In the genomic region with DNA sequence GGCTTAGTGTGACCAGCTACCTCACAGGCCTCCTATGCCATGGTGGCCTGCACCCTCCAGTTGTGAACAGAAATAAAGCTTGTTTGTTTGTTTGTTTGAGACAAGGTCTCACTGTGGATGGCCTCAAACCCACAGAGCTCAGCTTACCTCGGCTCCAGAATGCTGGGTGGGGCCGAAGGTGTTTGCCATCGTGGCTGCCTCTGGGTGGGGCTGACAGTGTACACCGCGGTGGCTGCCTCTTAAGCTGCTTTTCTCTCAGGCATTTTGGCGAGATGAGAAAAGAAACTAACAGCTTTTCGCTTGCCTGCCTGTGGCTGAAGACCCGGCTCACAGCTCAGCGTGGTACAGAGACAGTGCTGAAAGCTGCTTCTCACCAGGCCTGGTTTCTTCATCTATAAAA, we compare ENCODE assay signal across 27 mouse cellular contexts. TPM values are rescaled to one million over a fixed set of nuclear protein-coding genes. Genes with fewer than 3 reads are reported as not detected.
DNase-seq lines count a peak whose midpoint lies in the region; ATAC-seq and TF ChIP-seq lines count a peak whose summit lies in the region.
"Had no signal": no experiment of that assay in that cellular context is flagged by ENCODE, and none has a peak within 500 bp of the region (broad histone marks: within the 10 kb centered on the region; RNA-seq: fewer than 3 reads in every experiment).

No protein-coding gene starts in this region.

- H3K27ac ChIP-seq in kidney, embryonic 15.5 days, result peak overlapping the region; percentile 76
- peak overlapping the region; percentile 95 for H3K27ac ChIP-seq in intestine, embryonic 16.5 days (ENCODE audit: low read length)
- H3K27ac ChIP-seq in stomach, postnatal 0 days (replicated peaks), result peak overlapping the region; percentile 78
- H3K27ac ChIP-seq: forebrain, embryonic 10.5 days; heart, adult 2 months; hindbrain, embryonic 10.5 days; hindbrain, embryonic 15.5 days had no signal

- TF ChIP-seq CTCF in stomach, postnatal 0 days (IDR thresholded peaks at IDR 0.05; ENCODE audit: low read depth), result no peak

- 63% methylated on average over 9 of the region's 9 CpGs for WGBS in kidney, embryonic 15.5 days
- 38% methylated on average over 9 of the region's 9 CpGs for WGBS in intestine, embryonic 16.5 days
- whole genome bisulfite sequencing in stomach, postnatal 0 days, result 51% methylated on average over 9 of the region's 9 CpGs

- no peaks in the 10 kb centered on the region for H3K27me3 ChIP-seq in kidney, embryonic 15.5 days
- H3K27me3 ChIP-seq in intestine, embryonic 16.5 days (replicated peaks; ENCODE audit: control insufficient read depth, insufficient read depth, low read length), result no peaks in the 10 kb centered on the region
- no peaks in the 10 kb centered on the region for H3K27me3 ChIP-seq in stomach, postnatal 0 days (ENCODE audit: control insufficient read depth, insufficient read depth, low read length)
- H3K27me3 ChIP-seq: embryonic facial prominence, embryonic 15.5 days; heart, embryonic 12.5 days; hindbrain, embryonic 15.5 days had no signal

- H3K4me2 ChIP-seq in kidney, embryonic 15.5 days, result no peak overlapping the region
- 0 out of 2 replicates have a peak overlapping the region, but pooled peaks have one; percentile 13 for H3K4me2 ChIP-seq in intestine, embryonic 16.5 days (ENCODE audit: low read depth, low read length)
- no peak overlapping the region for H3K4me2 ChIP-seq in stomach, postnatal 0 days (replicated peaks; ENCODE audit: low read depth)
- H3K4me2 ChIP-seq: embryonic facial prominence, embryonic 15.5 days; heart, embryonic 12.5 days; hindbrain, embryonic 15.5 days had no signal

- H3K9ac ChIP-seq in kidney, embryonic 15.5 days, result no peak overlapping the region
- no peak overlapping the region for H3K9ac ChIP-seq in intestine, embryonic 16.5 days (ENCODE audit: low read depth, low read length)
- H3K9ac ChIP-seq in stomach, postnatal 0 days (ENCODE audit: low read length), result no peak overlapping the region
- H3K9ac ChIP-seq: embryonic facial prominence, embryonic 15.5 days; heart, embryonic 12.5 days; hindbrain, embryonic 15.5 days had no signal

- peaks cover 14% of the 10 kb centered on the region; the same call in 1 of the 2 replicates for H3K4me1 ChIP-seq in kidney, embryonic 15.5 days
- H3K4me1 ChIP-seq in intestine, embryonic 16.5 days (ENCODE audit: control insufficient read depth, insufficient read depth, low read length), result peaks cover 25% of the 10 kb centered on the region
- H3K4me1 ChIP-seq in stomach, postnatal 0 days (replicated peaks; ENCODE audit: control insufficient read depth, insufficient read depth), result no peaks in the 10 kb centered on the region
- H3K4me1 ChIP-seq: embryonic facial prominence, embryonic 15.5 days; forebrain, embryonic 10.5 days; hindbrain, embryonic 10.5 days; hindbrain, embryonic 15.5 days had no signal

- no peak overlapping the region for H3K4me3 ChIP-seq in kidney, embryonic 15.5 days (replicated peaks)
- no peak overlapping the region for H3K4me3 ChIP-seq in intestine, embryonic 16.5 days (ENCODE audit: low read length)
- no peak overlapping the region for H3K4me3 ChIP-seq in stomach, postnatal 0 days (ENCODE audit: low read depth, low read length)
- H3K4me3 ChIP-seq: embryonic facial prominence, embryonic 15.5 days; erythroblast, embryonic 14.5 days; forebrain, embryonic 10.5 days; heart, adult 2 months; heart, embryonic 12.5 days; hindbrain, embryonic 10.5 days; hindbrain, embryonic 15.5 days had no signal

- no peak for DNase-seq in kidney, postnatal 14 days
- DNase-seq in urinary bladder, postnatal 14 days (ENCODE audit: low spot score), result peak; percentile 30
- no peak for DNase-seq in urinary bladder, postnatal 10 days (ENCODE audit: low spot score)
- peak; percentile 59 for DNase-seq in stomach, postnatal 0 days (ENCODE audit: low spot score)
- DNase-seq in gastrocnemius, adult 8-10 months (ENCODE audit: low spot score in 2 of 2), result no peak
- DNase-seq: adrenal gland, postnatal 10 days; cerebellum, adult 11 months; cerebellum, adult 9-11 months; cerebellum, postnatal 36 days; gastrocnemius, postnatal 10 days; heart, adult 2 months had no signal

- H3K9me3 ChIP-seq in kidney, embryonic 15.5 days (replicated peaks), result no peaks in the 10 kb centered on the region
- H3K9me3 ChIP-seq in intestine, embryonic 16.5 days (ENCODE audit: control insufficient read depth, low read length), result no peaks in the 10 kb centered on the region
- no peaks in the 10 kb centered on the region for H3K9me3 ChIP-seq in stomach, postnatal 0 days (ENCODE audit: control insufficient read depth, low read length)
- H3K9me3 ChIP-seq: embryonic facial prominence, embryonic 15.5 days; forebrain, embryonic 10.5 days; heart, embryonic 12.5 days; hindbrain, embryonic 10.5 days; hindbrain, embryonic 15.5 days had no signal

- no peak for ATAC-seq in kidney, embryonic 15.5 days (replicated peaks; ENCODE audit: low FRiP score)
- no peak for ATAC-seq in intestine, embryonic 16.5 days
- ATAC-seq in stomach, postnatal 0 days (ENCODE audit: low FRiP score, low TSS enrichment), result no peak
- ATAC-seq in megakaryocyte progenitor cell, adult 5-6 weeks (replicated peaks; ENCODE audit: poor library complexity), result no peak
- ATAC-seq: forebrain, embryonic 14.5 days had no signal

- TF ChIP-seq EP300 in stomach, postnatal 0 days (optimal IDR thresholded peaks at IDR 0.05), result no peak

- H3K36me3 ChIP-seq in kidney, embryonic 15.5 days, result peaks cover 11% of the 10 kb centered on the region; the same call in 1 of the 2 replicates
- no peaks in the 10 kb centered on the region for H3K36me3 ChIP-seq in intestine, embryonic 16.5 days (ENCODE audit: control insufficient read depth, insufficient read depth, low read length)
- H3K36me3 ChIP-seq in stomach, postnatal 0 days (ENCODE audit: control insufficient read depth, insufficient read depth, low read length), result no peaks in the 10 kb centered on the region
- H3K36me3 ChIP-seq: heart, embryonic 12.5 days; hindbrain, embryonic 15.5 days had no signal

RNA-seq across cellular contexts. Expression of a gene that starts 9.8 kb away (rescaled TPM):
- 0.28 TPM in 1 of 2 replicates, not detected in the other for polyA plus RNA-seq in kidney, embryonic 15.5 days (2015; fragmentation: Nextera tagmentation; extraction: Ambion mirVana)
- 0.66 TPM in 1 of 2 replicates, not detected in the other for polyA plus RNA-seq in intestine, embryonic 16.5 days (2015; fragmentation: Nextera tagmentation; extraction: Ambion mirVana)
- polyA plus RNA-seq in stomach, postnatal 0 days (2015; fragmentation: Nextera tagmentation; extraction: Ambion mirVana), result 0.28 TPM in 1 of 2 replicates, not detected in the other
- total RNA-seq in gastrocnemius, adult 8-10 months (2022), result not detected
- not detected in 2 replicates for total RNA-seq in megakaryocyte progenitor cell, adult 5-6 weeks (2015)
- total RNA-seq in megakaryocyte progenitor cell, adult 5-6 weeks (2017), result not detected in 2 replicates
- total RNA-seq: adrenal gland, postnatal 10 days; adrenal gland, postnatal 4 days; gastrocnemius, postnatal 10 days; gastrocnemius, postnatal 4 days; heart, adult 2 months; heart, postnatal 25 days; MEL had no signal
- polyA plus RNA-seq: brain, embryonic 14.5 days; embryonic facial prominence, embryonic 15.5 days; erythroblast, embryonic 14.5 days; forebrain, embryonic 10.5 days; forebrain, embryonic 14.5 days; heart, adult 2 months; heart, embryonic 12.5 days; hindbrain, embryonic 10.5 days had no signal

RNA-seq across cellular contexts. Expression of a gene that starts 17.4 kb away (rescaled TPM):
- 1.8 and 2.0 TPM in 2 replicates for polyA plus RNA-seq in kidney, embryonic 15.5 days (2015; fragmentation: Nextera tagmentation; extraction: Ambion mirVana)
- polyA plus RNA-seq in intestine, embryonic 16.5 days (2015; fragmentation: Nextera tagmentation; extraction: Ambion mirVana), result 0.56 and 0.70 TPM in 2 replicates
- polyA plus RNA-seq in stomach, postnatal 0 days (2015; fragmentation: Nextera tagmentation; extraction: Ambion mirVana), result 5.8 and 6.1 TPM in 2 replicates
- not detected for total RNA-seq in gastrocnemius, adult 8-10 months (2022)
- not detected in 2 replicates for total RNA-seq in megakaryocyte progenitor cell, adult 5-6 weeks (2015)
- total RNA-seq in megakaryocyte progenitor cell, adult 5-6 weeks (2017), result not detected in 2 replicates
- total RNA-seq: gastrocnemius, postnatal 10 days; gastrocnemius, postnatal 4 days; heart, adult 2 months; heart, postnatal 25 days; MEL had no signal
- polyA plus RNA-seq: embryonic facial prominence, embryonic 15.5 days; erythroblast, embryonic 14.5 days; forebrain, embryonic 10.5 days; forebrain, embryonic 14.5 days; heart, adult 2 months; heart, embryonic 12.5 days; heart, embryonic 16.5 days; hindbrain, embryonic 10.5 days had no signal

RNA-seq across cellular contexts. Expression of a gene that starts 18.4 kb away (rescaled TPM):
- polyA plus RNA-seq in kidney, embryonic 15.5 days (2015; fragmentation: Nextera tagmentation; extraction: Ambion mirVana), result 40.9 and 41.8 TPM in 2 replicates
- 60.0 and 64.5 TPM in 2 replicates for polyA plus RNA-seq in intestine, embryonic 16.5 days (2015; fragmentation: Nextera tagmentation; extraction: Ambion mirVana)
- 18.7 and 20.4 TPM in 2 replicates for polyA plus RNA-seq in stomach, postnatal 0 days (2015; fragmentation: Nextera tagmentation; extraction: Ambion mirVana)
- total RNA-seq in gastrocnemius, adult 8-10 months (2022), result 1 to 10 TPM; 6.7 to 8.4 (median 7.5) TPM
- 17.4 and 18.2 TPM in 2 replicates for total RNA-seq in megakaryocyte progenitor cell, adult 5-6 weeks (2015)
- 10.5 and 12.5 TPM in 2 replicates for total RNA-seq in megakaryocyte progenitor cell, adult 5-6 weeks (2017)

RNA-seq across cellular contexts. Expression of a gene that starts 19.4 kb away (rescaled TPM):
- polyA plus RNA-seq in kidney, embryonic 15.5 days (2015; fragmentation: Nextera tagmentation; extraction: Ambion mirVana), result 37.6 and 41.8 TPM in 2 replicates
- 37.5 and 38.0 TPM in 2 replicates for polyA plus RNA-seq in intestine, embryonic 16.5 days (2015; fragmentation: Nextera tagmentation; extraction: Ambion mirVana)
- 14.7 TPM in 2 replicates for polyA plus RNA-seq in stomach, postnatal 0 days (2015; fragmentation: Nextera tagmentation; extraction: Ambion mirVana)
- total RNA-seq in gastrocnemius, adult 8-10 months (2022), result 10 to 100 TPM; 20.8 to 31.6 (median 26.2) TPM
- 17.4 and 22.9 TPM in 2 replicates for total RNA-seq in megakaryocyte progenitor cell, adult 5-6 weeks (2015)
- total RNA-seq in megakaryocyte progenitor cell, adult 5-6 weeks (2017), result 46.2 and 57.1 TPM in 2 replicates

RNA-seq across cellular contexts. Expression of a gene that starts 33.5 kb away (rescaled TPM):
- 15.6 and 16.4 TPM in 2 replicates for polyA plus RNA-seq in kidney, embryonic 15.5 days (2015; fragmentation: Nextera tagmentation; extraction: Ambion mirVana)
- polyA plus RNA-seq in intestine, embryonic 16.5 days (2015; fragmentation: Nextera tagmentation; extraction: Ambion mirVana), result 43.0 and 57.6 TPM in 2 replicates
- 34.0 and 36.4 TPM in 2 replicates for polyA plus RNA-seq in stomach, postnatal 0 days (2015; fragmentation: Nextera tagmentation; extraction: Ambion mirVana)
- total RNA-seq in gastrocnemius, adult 8-10 months (2022), result 1 to 10 TPM; 5.4 to 7.5 (median 6.6) TPM
- total RNA-seq in megakaryocyte progenitor cell, adult 5-6 weeks (2015), result 4.2 and 5.5 TPM in 2 replicates
- total RNA-seq in megakaryocyte progenitor cell, adult 5-6 weeks (2017), result 6.8 and 7.2 TPM in 2 replicates

Comparison
In these comparisons a context has a peak if more than half of its experiments do, and no peak if none do; other contexts are left out.
1. DNase-seq: peak in urinary bladder, postnatal 14 days (single experiment) and stomach, postnatal 0 days (single experiment); none in kidney, postnatal 14 days (single experiment), urinary bladder, postnatal 10 days (single experiment) and gastrocnemius, adult 8-10 months (0 of 2).
2. Peak in every context shown above with its lines, with median percentiles within 50 percentile points of each other: H3K27ac ChIP-seq.